Mouse (Mus musculus) gonadal fat pad, adult 2 months (tissue): ENCODE results near the gene Tomm22. TPM values are rescaled to one million over a fixed set of nuclear protein-coding genes. Genes with fewer than 3 reads are reported as not detected.

Experiments
- DNase-seq: peaks from one replicate; pipeline ENCODE4 v3.0.0-alpha.2; 2012; ENCODE audit warnings: low read depth
- polyA plus RNA-seq: library from polyadenylated mRNA; depleted of rRNA; stranded (reverse); fragments of >200 nt; gene quantifications from 2 replicates; pipeline ENCODE4 v1.2.3, GENCODE M21; 2012

The Tomm22 gene
- polyA plus RNA-seq, 1 experiment: 54.0 TPM

- no peak for DNase-seq
Observed at GRCm38 (mm10) chr15:79686046-79686869, 15.6 kb downstream of the Tomm22 start.

GRCm38 (mm10) chr15:79687175-79687574 is 16.5 kb downstream of the Tomm22 start:
- DNase-seq: no peak

GRCm38 (mm10) chr15:79687646-79688267 is 17.1 kb downstream of the Tomm22 start, which contains the start of gene Josd1:
Gene Josd1, minus strand, starts transcription at chr15:79687919.
- DNase-seq: no peak

- no peak for DNase-seq
Observed at GRCm38 (mm10) chr15:79688268-79688956, 17.8 kb downstream of the Tomm22 start.

- no peak for DNase-seq
Observed at GRCm38 (mm10) chr15:79689662-79690425, 19.2 kb downstream of the Tomm22 start.

GRCm38 (mm10) chr15:79690426-79691022 is 19.9 kb downstream of the Tomm22 start, which contains the start of gene Gtpbp1:
Gene Gtpbp1, plus strand, starts transcription at chr15:79690845.
- peak; percentile 99 for DNase-seq

- no peak for DNase-seq
Observed at GRCm38 (mm10) chr15:79691023-79691508, 20.4 kb downstream of the Tomm22 start.

- no peak for DNase-seq
Observed at GRCm38 (mm10) chr15:79692334-79692733, 21.7 kb downstream of the Tomm22 start.

GRCm38 (mm10) chr15:79693740-79694139 is 23.1 kb downstream of the Tomm22 start:
- no peak for DNase-seq

GRCm38 (mm10) chr15:79694512-79694911 is 23.9 kb downstream of the Tomm22 start:
- no peak for DNase-seq

- no peak for DNase-seq
Observed at GRCm38 (mm10) chr15:79695516-79695915, 24.9 kb downstream of the Tomm22 start.

- DNase-seq: no peak
Observed at GRCm38 (mm10) chr15:79696508-79696907, 25.8 kb downstream of the Tomm22 start.

- no peak for DNase-seq
Observed at GRCm38 (mm10) chr15:79697011-79697410, 26.4 kb downstream of the Tomm22 start.

GRCm38 (mm10) chr15:79697558-79698187 is 27.0 kb downstream of the Tomm22 start:
- DNase-seq: no peak

GRCm38 (mm10) chr15:79706603-79707214 is 36.0 kb downstream of the Tomm22 start:
- no peak for DNase-seq

- no peak for DNase-seq
Observed at GRCm38 (mm10) chr15:79708229-79708822, 37.7 kb downstream of the Tomm22 start.

- DNase-seq: no peak
Observed at GRCm38 (mm10) chr15:79715646-79716045, 45.0 kb downstream of the Tomm22 start.

GRCm38 (mm10) chr15:79716710-79717109 is 46.0 kb downstream of the Tomm22 start:
- DNase-seq: no peak

- no peak for DNase-seq
Observed at GRCm38 (mm10) chr15:79720267-79720666, 49.6 kb downstream of the Tomm22 start.

- DNase-seq: no peak
Observed at GRCm38 (mm10) chr15:79720796-79721195, 50.1 kb downstream of the Tomm22 start.
